Mouse (Mus musculus): ENCODE results near the gene Klc2.
"Not testable (repeated sequence)": the region's sequence is repeated elsewhere in the genome, so short reads cannot be mapped to it uniquely, and the experiment has no call there.

The Klc2 gene

GRCm38 (mm10) chr19:5087884-5088728 is 30.3 kb downstream of the Klc2 start, which contains the start of gene Yif1a:
TSS of gene Yif1a (plus strand) at chr19:5088538.
- TF ChIP-seq NANOG (IDR thresholded peaks at IDR 0.05; ENCODE audit: borderline replicate concordance, low read length) (peak; percentile 5; the same call in 1 of the 2 replicates), POU5F1 (IDR thresholded peaks at IDR 0.05; ENCODE audit: borderline replicate concordance, low read length) (no peak), CTCF (conservative IDR thresholded peaks at IDR 0.05; ENCODE audit: low read length) (peak; percentile 22; the same call in 1 of the 2 replicates)

GRCm38 (mm10) chr19:5086533-5086932 is 31.8 kb downstream of the Klc2 start:
- H3K36me3 ChIP-seq (ENCODE audit: insufficient read depth, low read length): peaks cover 24% of the 10 kb centered on the region
- H3K27me3 ChIP-seq (ENCODE audit: insufficient read depth, low read length): peaks cover 48% of the 10 kb centered on the region
- not testable (repeated sequence) for H3K4me3 ChIP-seq (replicated peaks; ENCODE audit: low read length); H3K9me3 ChIP-seq (ENCODE audit: low read length)
- peak; percentile 42 for TF ChIP-seq CTCF (conservative IDR thresholded peaks at IDR 0.05; ENCODE audit: low read length)
- peaks cover 75% of the 10 kb centered on the region for H3K4me1 ChIP-seq (replicated peaks; ENCODE audit: low read depth, low read length)

More at GRCm38 (mm10) chr19:5087884-5088728, 30.3 kb downstream of the Klc2 start, which contains the start of gene Yif1a:
- H3K9me3 ChIP-seq (ENCODE audit: low read length): no peaks in the 10 kb centered on the region
- H3K36me3 ChIP-seq (ENCODE audit: insufficient read depth, low read length): peaks cover 39% of the 10 kb centered on the region
- H3K4me3 ChIP-seq (replicated peaks; ENCODE audit: low read length): peak within 1 kb of the TSS; percentile 98
- peaks cover 32% of the 10 kb centered on the region for H3K27me3 ChIP-seq (ENCODE audit: insufficient read depth, low read length)
- H3K4me1 ChIP-seq (replicated peaks; ENCODE audit: low read depth, low read length): peaks cover 65% of the 10 kb centered on the region

GRCm38 (mm10) chr19:5085145-5085863 is 33.1 kb downstream of the Klc2 start, which contains the start of gene Tmem151a:
TSS of gene Tmem151a (minus strand) at chr19:5085531.
- TF ChIP-seq NANOG (IDR thresholded peaks at IDR 0.05; ENCODE audit: borderline replicate concordance, low read length): no peak
- TF ChIP-seq CTCF (conservative IDR thresholded peaks at IDR 0.05; ENCODE audit: low read length): no peak
- no peak for TF ChIP-seq POU5F1 (IDR thresholded peaks at IDR 0.05; ENCODE audit: borderline replicate concordance, low read length)
- peaks cover 11% of the 10 kb centered on the region for H3K36me3 ChIP-seq (ENCODE audit: insufficient read depth, low read length)
- no peaks in the 10 kb centered on the region for H3K9me3 ChIP-seq (ENCODE audit: low read length)
- peaks cover 75% of the 10 kb centered on the region for H3K4me1 ChIP-seq (replicated peaks; ENCODE audit: low read depth, low read length)
- H3K4me3 ChIP-seq (replicated peaks; ENCODE audit: low read length): peak within 1 kb of the TSS; percentile 83
- peaks cover 60% of the 10 kb centered on the region for H3K27me3 ChIP-seq (ENCODE audit: insufficient read depth, low read length)

- peaks cover 65% of the 10 kb centered on the region for H3K27me3 ChIP-seq (ENCODE audit: insufficient read depth, low read length)
- TF ChIP-seq CTCF (conservative IDR thresholded peaks at IDR 0.05; ENCODE audit: low read length) (no peak), NANOG (IDR thresholded peaks at IDR 0.05; ENCODE audit: borderline replicate concordance, low read length) (no peak), POU5F1 (IDR thresholded peaks at IDR 0.05; ENCODE audit: borderline replicate concordance, low read length) (no peak)
- H3K4me1 ChIP-seq (replicated peaks; ENCODE audit: low read depth, low read length): peaks cover 73% of the 10 kb centered on the region
- H3K4me3 ChIP-seq (replicated peaks; ENCODE audit: low read length): peak overlapping the region; percentile 83
- peaks cover 6% of the 10 kb centered on the region for H3K36me3 ChIP-seq (ENCODE audit: insufficient read depth, low read length)
- H3K9me3 ChIP-seq (ENCODE audit: low read length): no peaks in the 10 kb centered on the region
These were observed 33.6 kb downstream of the Klc2 start for GRCm38 (mm10) chr19:5084834-5085144.

GRCm38 (mm10) chr19:5083961-5084833 is 34.2 kb downstream of the Klc2 start:
- Histone ChIP-seq H3K36me3 (ENCODE audit: insufficient read depth, low read length) (peaks cover under 1% of the 10 kb centered on the region), H3K4me1 (replicated peaks; ENCODE audit: low read depth, low read length) (peaks cover 68% of the 10 kb centered on the region), H3K27me3 (ENCODE audit: insufficient read depth, low read length) (peaks cover 68% of the 10 kb centered on the region), H3K4me3 (replicated peaks; ENCODE audit: low read length) (peak overlapping the region; percentile 83), H3K9me3 (ENCODE audit: low read length) (no peaks in the 10 kb centered on the region)
- TF ChIP-seq NANOG (IDR thresholded peaks at IDR 0.05; ENCODE audit: borderline replicate concordance, low read length) (no peak), CTCF (conservative IDR thresholded peaks at IDR 0.05; ENCODE audit: low read length) (no peak), POU5F1 (IDR thresholded peaks at IDR 0.05; ENCODE audit: borderline replicate concordance, low read length) (no peak)

- H3K4me1 ChIP-seq (replicated peaks; ENCODE audit: low read depth, low read length): peaks cover 60% of the 10 kb centered on the region
- H3K4me3 ChIP-seq (replicated peaks; ENCODE audit: low read length): peak overlapping the region; percentile 73
- peaks cover 68% of the 10 kb centered on the region for H3K27me3 ChIP-seq (ENCODE audit: insufficient read depth, low read length)
- H3K36me3 ChIP-seq (ENCODE audit: insufficient read depth, low read length): no peaks in the 10 kb centered on the region; the same call in 1 of the 2 replicates
- TF ChIP-seq CTCF (conservative IDR thresholded peaks at IDR 0.05; ENCODE audit: low read length) (no peak), POU5F1 (IDR thresholded peaks at IDR 0.05; ENCODE audit: borderline replicate concordance, low read length) (no peak), NANOG (IDR thresholded peaks at IDR 0.05; ENCODE audit: borderline replicate concordance, low read length) (no peak)
- H3K9me3 ChIP-seq (ENCODE audit: low read length): no peaks in the 10 kb centered on the region
These were observed 35.8 kb downstream of the Klc2 start for GRCm38 (mm10) chr19:5082596-5082995.

- Histone ChIP-seq H3K9me3 (ENCODE audit: low read length) (no peaks in the 10 kb centered on the region), H3K36me3 (ENCODE audit: insufficient read depth, low read length) (no peaks in the 10 kb centered on the region; the same call in 1 of the 2 replicates)
- TF ChIP-seq CTCF (conservative IDR thresholded peaks at IDR 0.05; ENCODE audit: low read length) (no peak), POU5F1 (IDR thresholded peaks at IDR 0.05; ENCODE audit: borderline replicate concordance, low read length) (no peak), NANOG (IDR thresholded peaks at IDR 0.05; ENCODE audit: borderline replicate concordance, low read length) (no peak)
These were observed 36.4 kb downstream of the Klc2 start for GRCm38 (mm10) chr19:5082005-5082404.

More at GRCm38 (mm10) chr19:5082005-5082404, 36.4 kb downstream of the Klc2 start:
- peak overlapping the region; percentile 73 for H3K4me3 ChIP-seq (replicated peaks; ENCODE audit: low read length)
- peaks cover 54% of the 10 kb centered on the region for H3K4me1 ChIP-seq (replicated peaks; ENCODE audit: low read depth, low read length)
- peaks cover 68% of the 10 kb centered on the region for H3K27me3 ChIP-seq (ENCODE audit: insufficient read depth, low read length)
